Mouse (Mus musculus): ENCODE measurements around the gene Olfr1502. TPM values are rescaled to one million over a fixed set of nuclear protein-coding genes. Genes with fewer than 3 reads are reported as not detected.
"Not testable (repeated sequence)": the region's sequence is repeated elsewhere in the genome, so short reads cannot be mapped to it uniquely, and the experiment has no call there.

Olfr1502 gene
- total RNA-seq (2017): not detected in 2 replicates

GRCm38 (mm10) chr19:13861495-13861894, at the start of gene Olfr1502:
Gene Olfr1502 (plus strand): TSS chr19:13861795.
- no peak for ATAC-seq (ENCODE audit: extremely low read depth, insufficient number of reproducible peaks, low FRiP score, poor library complexity, severe bottlenecking)

DNA sequence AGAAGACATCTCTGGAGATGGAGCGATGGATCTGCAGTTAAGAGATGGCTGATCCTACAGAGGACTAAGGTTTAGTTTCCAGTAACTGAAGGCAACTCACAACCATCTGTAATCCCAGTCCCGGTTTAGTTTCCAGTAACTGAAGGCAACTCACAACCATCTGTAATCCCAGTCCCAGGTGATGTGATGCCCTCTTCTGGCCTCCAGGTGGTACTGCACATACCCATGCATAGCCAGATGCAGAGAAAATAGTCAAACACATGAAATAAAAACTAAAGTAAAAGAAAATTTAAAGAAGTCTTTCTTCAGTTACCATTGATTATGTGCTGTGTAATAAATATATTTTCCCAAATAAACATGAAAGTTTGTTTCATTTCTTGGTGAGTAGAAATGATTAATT, 48.8 kb upstream of the Olfr1502 start:
- ATAC-seq (ENCODE audit: extremely low read depth, insufficient number of reproducible peaks, low FRiP score, poor library complexity, severe bottlenecking): no peak

- no peak for ATAC-seq (ENCODE audit: extremely low read depth, insufficient number of reproducible peaks, low FRiP score, poor library complexity, severe bottlenecking)
These were observed 42.8 kb upstream of the Olfr1502 start for GRCm38 (mm10) chr19:13818827-13819226.

GRCm38 (mm10) chr19:13819347-13819746, 42.2 kb upstream of the Olfr1502 start, which contains the start of gene Olfr1499:
Gene Olfr1499 (minus strand): TSS chr19:13819447.
- no peak for ATAC-seq (ENCODE audit: extremely low read depth, insufficient number of reproducible peaks, low FRiP score, poor library complexity, severe bottlenecking)

DNA sequence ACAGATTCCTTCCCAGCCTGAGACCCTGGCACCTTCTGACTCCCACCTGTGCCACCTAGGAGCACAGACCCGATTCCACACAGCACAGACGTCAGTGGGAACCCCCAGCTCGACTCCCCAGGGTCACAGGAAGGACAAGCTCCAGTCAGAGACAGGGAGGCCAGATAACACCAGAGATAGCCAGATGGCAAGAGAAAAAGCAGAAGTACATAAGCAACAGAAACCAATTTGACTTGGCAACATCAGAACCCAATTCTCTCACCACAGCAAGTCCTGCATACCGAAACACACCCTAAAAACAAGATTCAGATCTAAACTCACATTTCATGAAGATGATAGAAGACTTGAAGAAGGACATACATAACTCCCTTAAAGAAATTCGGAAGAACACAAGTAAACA, 40.7 kb upstream of the Olfr1502 start:
- no peak for ATAC-seq (ENCODE audit: extremely low read depth, insufficient number of reproducible peaks, low FRiP score, poor library complexity, severe bottlenecking)

DNA sequence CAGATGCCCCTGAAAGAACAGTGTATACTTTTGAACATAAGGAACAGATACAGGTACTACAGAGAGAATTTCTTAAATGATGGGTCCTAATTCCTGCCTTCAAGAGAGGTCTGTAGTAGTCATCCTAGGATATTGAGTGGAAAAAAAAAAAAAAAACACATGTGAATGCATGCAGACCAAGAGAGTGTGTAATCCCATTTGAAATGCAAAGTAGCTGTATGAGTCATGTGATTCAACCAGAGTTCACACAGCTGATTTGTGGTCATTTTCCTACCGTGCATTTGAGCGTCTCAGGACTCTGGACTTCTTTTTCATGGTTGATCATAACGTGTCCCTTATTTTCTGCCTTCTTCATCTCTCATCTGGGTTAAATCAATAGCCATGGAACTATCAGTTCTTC, 33.1 kb upstream of the Olfr1502 start:
- no peak for ATAC-seq (ENCODE audit: extremely low read depth, insufficient number of reproducible peaks, low FRiP score, poor library complexity, severe bottlenecking)

GRCm38 (mm10) chr19:13830388-13830787, 31.2 kb upstream of the Olfr1502 start, which contains the start of gene Olfr1500:
Gene Olfr1500 (minus strand): TSS chr19:13830488.
- ATAC-seq (ENCODE audit: extremely low read depth, insufficient number of reproducible peaks, low FRiP score, poor library complexity, severe bottlenecking): no peak

GRCm38 (mm10) chr19:13850592-13850991, 11.0 kb upstream of the Olfr1502 start, which contains the start of gene Olfr1501:
Gene Olfr1501 (minus strand): TSS chr19:13850692.
- not testable (repeated sequence) for ATAC-seq (ENCODE audit: extremely low read depth, insufficient number of reproducible peaks, low FRiP score, poor library complexity, severe bottlenecking)

- ATAC-seq (ENCODE audit: extremely low read depth, insufficient number of reproducible peaks, low FRiP score, poor library complexity, severe bottlenecking): no peak
These were observed 36.2 kb downstream of the Olfr1502 start, which contains the start of gene Olfr1504 for GRCm38 (mm10) chr19:13897828-13898227. Gene Olfr1504 (minus strand): TSS chr19:13897928.

Other genes with a start within 250 kb of the Olfr1502 start
- gene Olfr1487, start 244.4 kb upstream of the Olfr1502 start, total RNA-seq (2017): not detected in 2 replicates
- gene Olfr1489, start 230.2 kb upstream of the Olfr1502 start, total RNA-seq (2017): not detected in 2 replicates
- gene Olfr1490, start 210.7 kb upstream of the Olfr1502 start, total RNA-seq (2017): 0.12 TPM in 1 of 2 replicates, not detected in the other
- gene Olfr1491, start 164.5 kb upstream of the Olfr1502 start, total RNA-seq (2017): not detected in 2 replicates
- not detected in 2 replicates for gene Olfr1493-ps1, start 138.5 kb upstream of the Olfr1502 start, total RNA-seq (2017)
- gene Olfr1494, start 122.1 kb upstream of the Olfr1502 start, total RNA-seq (2017): not detected in 2 replicates
- gene Olfr1495, start 97.2 kb upstream of the Olfr1502 start, total RNA-seq (2017): not detected in 2 replicates
- not detected in 2 replicates for gene Olfr1496, start 83.9 kb upstream of the Olfr1502 start, total RNA-seq (2017)
- not detected in 2 replicates for gene Olfr1497, start 63.6 kb upstream of the Olfr1502 start, total RNA-seq (2017)
- 0.35 TPM in 1 of 2 replicates, not detected in the other for gene Olfr1499, start 42.3 kb upstream of the Olfr1502 start, total RNA-seq (2017)
- 0.23 TPM in 1 of 2 replicates, not detected in the other for gene Olfr1500, start 31.3 kb upstream of the Olfr1502 start, total RNA-seq (2017)
- not detected in 2 replicates for gene Olfr1501, start 11.1 kb upstream of the Olfr1502 start, total RNA-seq (2017)
- gene Olfr1504, start 36.1 kb downstream of the Olfr1502 start, total RNA-seq (2017): not detected in 2 replicates
- not detected in 2 replicates for gene Olfr1505, start 51.7 kb downstream of the Olfr1502 start, total RNA-seq (2017)

Data from neutrophil, adult 5-6 weeks (primary cell).